Mouse (Mus musculus) olfactory bulb, adult 2 months (tissue): ENCODE data around the gene Clk2.

Experiments
- CTCF ChIP-seq: fragments of 200-500 bp; IDR thresholded peaks from 2 replicates; pipeline ENCODE4 v1.5.1; 2012; ENCODE audit warnings: low read depth, mild to moderate bottlenecking, low read length, moderate library complexity; ENCODE audit not compliant: insufficient read depth
- POLR2A ChIP-seq: fragments of 200-500 bp; IDR thresholded peaks from 2 replicates; pipeline ENCODE4 v1.6.1; 2012; ENCODE audit warnings: mild to moderate bottlenecking, low read depth, low read length, moderate library complexity; ENCODE audit not compliant: insufficient read depth

GRCm38 (mm10) chr3:89131816-89132215 lies 32.8 kb upstream of the Clk2 start:
- TF ChIP-seq CTCF (no peak), POLR2A (no peak)
